Mouse (Mus musculus): Measurements from ENCODE around the gene Strn4. TPM values are rescaled to one million over a fixed set of nuclear protein-coding genes. Genes with fewer than 3 reads are reported as not detected.

Gene Strn4
- polyA plus RNA-seq, 1 experiment from 2014 or later, result 176 TPM

DNA sequence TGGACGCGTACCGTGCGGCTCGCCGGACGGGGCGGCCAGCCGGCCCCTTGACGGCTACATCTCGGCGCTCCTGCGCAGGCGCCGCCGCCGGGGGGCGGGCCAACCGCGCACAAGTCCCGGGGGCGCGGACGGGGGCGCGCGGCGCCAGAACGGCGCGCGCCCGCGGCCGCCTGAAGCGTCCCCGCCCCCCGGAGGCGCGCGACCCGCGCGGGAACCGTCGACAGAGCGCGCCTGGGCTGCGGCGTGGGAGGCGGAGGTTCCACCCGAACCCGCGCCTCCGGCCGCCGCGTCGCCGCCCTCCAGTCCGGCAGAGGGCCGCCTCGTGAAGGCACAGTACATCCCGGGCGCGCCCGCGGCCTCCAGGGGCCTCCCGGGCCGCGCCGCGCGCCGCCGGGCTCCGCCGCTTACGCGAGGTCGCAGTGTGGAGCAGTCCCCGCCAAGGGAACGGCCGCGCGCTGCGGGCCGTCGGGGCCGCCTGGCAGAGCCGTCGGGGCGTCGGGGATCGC is 69.6 kb downstream of the Strn4 start:
- Histone ChIP-seq H3K9me3 (peaks cover 13% of the 10 kb centered on the region), H3K27ac (no peak overlapping the region), H3K4me2 (peak overlapping the region; percentile 24), H3K9ac (0 out of 2 replicates have a peak overlapping the region, but pooled peaks have one; percentile 0), H3K4me1 (peaks cover 15% of the 10 kb centered on the region), H3K27me3 (peaks cover 61% of the 10 kb centered on the region), H3K4me3 (replicated peaks) (peak overlapping the region; percentile 37), H3K36me3 (replicated peaks) (peaks cover 22% of the 10 kb centered on the region)
- ATAC-seq (ENCODE audit: low FRiP score), result 0 out of 2 replicates have a peak, but pooled peaks have one; percentile 36
- whole genome bisulfite sequencing, result 11% methylated on average over 64 of the region's 95 CpGs

GRCm38 (mm10) chr7:16885905-16886304 is 70.2 kb downstream of the Strn4 start:
- 0 out of 2 replicates have a peak, but pooled peaks have one; percentile 19 for ATAC-seq (ENCODE audit: low FRiP score)
- Histone ChIP-seq H3K4me2 (no peak overlapping the region; the same call in 1 of the 2 replicates), H3K9ac (no peak overlapping the region), H3K4me1 (peaks cover 15% of the 10 kb centered on the region), H3K36me3 (replicated peaks) (peaks cover 22% of the 10 kb centered on the region), H3K4me3 (replicated peaks) (peak overlapping the region; percentile 37), H3K27ac (no peak overlapping the region), H3K27me3 (peaks cover 66% of the 10 kb centered on the region), H3K9me3 (peaks cover 13% of the 10 kb centered on the region)
- 39% methylated on average over 58 of the region's 59 CpGs for WGBS

Other genes starting within 250 kb of the Strn4 start
- 40.8 and 47.5 TPM in 2 replicates for gene Arhgap35, start 200.9 kb upstream of the Strn4 start, polyA plus RNA-seq (2016; fragmentation: Nextera tagmentation; extraction: Ambion mirVana)
- not detected in 2 replicates for gene Ceacam15, start 140.2 kb upstream of the Strn4 start, polyA plus RNA-seq (2016; fragmentation: Nextera tagmentation; extraction: Ambion mirVana)
- gene Ceacam9, start 94.0 kb upstream of the Strn4 start, polyA plus RNA-seq (2016; fragmentation: Nextera tagmentation; extraction: Ambion mirVana), result not detected in 2 replicates
- gene Ap2s1, start 77.5 kb upstream of the Strn4 start, polyA plus RNA-seq (2016; fragmentation: Nextera tagmentation; extraction: Ambion mirVana), result 254 and 263 TPM in 2 replicates
- gene Slc1a5, start 34.5 kb upstream of the Strn4 start, polyA plus RNA-seq (2016; fragmentation: Nextera tagmentation; extraction: Ambion mirVana), result 30.6 and 32.0 TPM in 2 replicates
- 30.5 and 31.4 TPM in 2 replicates for gene Fkrp, start 843 bp downstream of the Strn4 start, polyA plus RNA-seq (2016; fragmentation: Nextera tagmentation; extraction: Ambion mirVana)
- 10.0 and 10.9 TPM in 2 replicates for gene Prkd2, start 27.0 kb downstream of the Strn4 start, polyA plus RNA-seq (2016; fragmentation: Nextera tagmentation; extraction: Ambion mirVana)
- gene Dact3, start 59.4 kb downstream of the Strn4 start, polyA plus RNA-seq (2016; fragmentation: Nextera tagmentation; extraction: Ambion mirVana), result 2.6 and 3.2 TPM in 2 replicates
- gene Gng8, start 75.9 kb downstream of the Strn4 start, polyA plus RNA-seq (2016; fragmentation: Nextera tagmentation; extraction: Ambion mirVana), result 14.7 and 16.4 TPM in 2 replicates
- gene Ptgir, start 90.6 kb downstream of the Strn4 start, polyA plus RNA-seq (2016; fragmentation: Nextera tagmentation; extraction: Ambion mirVana), result 0.24 and 0.51 TPM in 2 replicates
- gene Calm3, start 108.2 kb downstream of the Strn4 start, polyA plus RNA-seq (2016; fragmentation: Nextera tagmentation; extraction: Ambion mirVana), result 227 and 234 TPM in 2 replicates
- gene Pnmal2, start 128.8 kb downstream of the Strn4 start, polyA plus RNA-seq (2016; fragmentation: Nextera tagmentation; extraction: Ambion mirVana), result 52.6 and 53.3 TPM in 2 replicates
- gene Pnmal1, start 143.8 kb downstream of the Strn4 start, polyA plus RNA-seq (2016; fragmentation: Nextera tagmentation; extraction: Ambion mirVana), result 32.3 and 37.0 TPM in 2 replicates
- gene Gm42372, start 167.2 kb downstream of the Strn4 start, polyA plus RNA-seq (2016; fragmentation: Nextera tagmentation; extraction: Ambion mirVana), result 1.6 and 1.7 TPM in 2 replicates
- gene Ccdc8, start 176.8 kb downstream of the Strn4 start, polyA plus RNA-seq (2016; fragmentation: Nextera tagmentation; extraction: Ambion mirVana), result 9.1 and 11.5 TPM in 2 replicates
- 107 and 112 TPM in 2 replicates for gene Ppp5c, start 212.0 kb downstream of the Strn4 start, polyA plus RNA-seq (2016; fragmentation: Nextera tagmentation; extraction: Ambion mirVana)
- 8.7 and 9.9 TPM in 2 replicates for gene Hif3a, start 246.5 kb downstream of the Strn4 start, polyA plus RNA-seq (2016; fragmentation: Nextera tagmentation; extraction: Ambion mirVana)

Data from forebrain, embryonic 12.5 days (tissue).